Mouse (Mus musculus) embryonic fibroblast, embryonic 13.5 days (primary cell): ENCODE data around the gene Cldn10. TPM values are rescaled to one million over a fixed set of nuclear protein-coding genes. Genes with fewer than 3 reads are reported as not detected.

ENCODE experiments used
- H3K27ac ChIP-seq: 2 replicates; pipeline ENCODE4 v1.5.1; 2012; ENCODE audit warnings: low read length, control low read depth, inconsistent platforms; ENCODE audit not compliant: insufficient read depth
- H3K4me1 ChIP-seq: 2 replicates; pipeline ENCODE4 v1.6.1; 2011; ENCODE audit warnings: low read length; ENCODE audit not compliant: control insufficient read depth, insufficient read depth
- H3K4me3 ChIP-seq: 2 replicates; pipeline ENCODE4 v1.5.1; 2011; ENCODE audit warnings: mild to moderate bottlenecking, control low read depth, low read length; ENCODE audit not compliant: insufficient read depth
- CTCF ChIP-seq: IDR thresholded peaks from 2 replicates; pipeline ENCODE4 v1.5.1; 2011; ENCODE audit warnings: mild to moderate bottlenecking, control low read depth, low read length, moderate library complexity, borderline replicate concordance; ENCODE audit not compliant: insufficient read depth
- POLR2A ChIP-seq: IDR thresholded peaks from 2 replicates; pipeline ENCODE4 v1.6.1; 2011; ENCODE audit warnings: low read depth, mild to moderate bottlenecking, control low read depth, low read length, moderate library complexity
- polyA plus RNA-seq: library from polyadenylated mRNA; stranded (reverse); fragments of >200 nt; gene quantifications from 2 replicates; pipeline ENCODE4 v1.2.4, GENCODE M21; 2011; ENCODE audit warnings: low read depth; ENCODE audit not compliant: missing spikeins, insufficient read length

The Cldn10 gene
- polyA plus RNA-seq, 1 experiment: not detected

GRCm38 (mm10) chr14:118855141-118855800 lies 67.6 kb downstream of the Cldn10 start:
- Histone ChIP-seq H3K4me3 (peak overlapping the region; percentile 47), H3K27ac (no peak overlapping the region)
- TF ChIP-seq CTCF (no peak), POLR2A (no peak)

GRCm38 (mm10) chr14:118856563-118856962 lies 68.9 kb downstream of the Cldn10 start:
- H3K27ac ChIP-seq: no peak overlapping the region
- H3K4me3 ChIP-seq: no peak overlapping the region
- no peak for TF ChIP-seq POLR2A
- no peak for TF ChIP-seq CTCF
- 0 out of 2 replicates have a peak, but pooled peaks cover 2% of the 10 kb centered on the region for H3K4me1 ChIP-seq

More at GRCm38 (mm10) chr14:118855141-118855800, 67.6 kb downstream of the Cldn10 start:
- 0 out of 2 replicates have a peak, but pooled peaks cover 2% of the 10 kb centered on the region for H3K4me1 ChIP-seq

- Histone ChIP-seq H3K4me3 (no peak overlapping the region), H3K4me1 (no peaks in the 10 kb centered on the region), H3K27ac (no peak overlapping the region)
- TF ChIP-seq CTCF (no peak), POLR2A (no peak)
Observed at GRCm38 (mm10) chr14:118858318-118858717, 70.6 kb downstream of the Cldn10 start.

GRCm38 (mm10) chr14:118862253-118862652 lies 74.5 kb downstream of the Cldn10 start:
- TF ChIP-seq CTCF: no peak
- TF ChIP-seq POLR2A: no peak
- Histone ChIP-seq H3K27ac (no peak overlapping the region), H3K4me1 (no peaks in the 10 kb centered on the region), H3K4me3 (no peak overlapping the region)

- Histone ChIP-seq H3K27ac (no peak overlapping the region), H3K4me1 (no peaks in the 10 kb centered on the region), H3K4me3 (no peak overlapping the region)
- TF ChIP-seq CTCF (no peak), POLR2A (no peak)
Observed at GRCm38 (mm10) chr14:118864905-118865304, 77.2 kb downstream of the Cldn10 start.

GRCm38 (mm10) chr14:118866014-118866811 lies 78.5 kb downstream of the Cldn10 start:
- no peak overlapping the region for H3K27ac ChIP-seq
- no peak for TF ChIP-seq CTCF
- no peak for TF ChIP-seq POLR2A
- H3K4me1 ChIP-seq: no peaks in the 10 kb centered on the region
- no peak overlapping the region for H3K4me3 ChIP-seq

- no peaks in the 10 kb centered on the region for H3K4me1 ChIP-seq
- H3K27ac ChIP-seq: no peak overlapping the region
- no peak for TF ChIP-seq CTCF
- TF ChIP-seq POLR2A: no peak
- H3K4me3 ChIP-seq: no peak overlapping the region
Observed at GRCm38 (mm10) chr14:118867366-118867765, 79.7 kb downstream of the Cldn10 start.

- Histone ChIP-seq H3K4me3 (no peak overlapping the region), H3K27ac (no peak overlapping the region), H3K4me1 (no peaks in the 10 kb centered on the region)
- TF ChIP-seq CTCF: no peak
- TF ChIP-seq POLR2A: no peak
Observed at GRCm38 (mm10) chr14:118868102-118868724, 80.5 kb downstream of the Cldn10 start.

- Histone ChIP-seq H3K4me1 (no peaks in the 10 kb centered on the region), H3K4me3 (no peak overlapping the region), H3K27ac (no peak overlapping the region)
- TF ChIP-seq CTCF: no peak
Observed at GRCm38 (mm10) chr14:118869712-118870111, 82.0 kb downstream of the Cldn10 start.
